ENCODE assay signal across 8 mouse cellular contexts in genomic region chr13:113616751-113617337, GRCm38 (mm10). TPM values are rescaled to one million over a fixed set of nuclear protein-coding genes. Genes with fewer than 3 reads are reported as not detected.
DNase-seq lines count a peak whose midpoint lies in the region; ATAC-seq and TF ChIP-seq lines count a peak whose summit lies in the region.

No protein-coding gene starts in this region.

- H3K36me3 ChIP-seq in heart, embryonic 15.5 days: no peaks in the 10 kb centered on the region
- no peaks in the 10 kb centered on the region; the same call in 1 of the 2 replicates for H3K36me3 ChIP-seq in limb, embryonic 11.5 days (ENCODE audit: control insufficient read depth, insufficient read depth, low read length)
- H3K36me3 ChIP-seq in small intestine, adult 2 months (ENCODE audit: control insufficient read depth, insufficient read depth, low read length): 0 out of 2 replicates have a peak, but pooled peaks cover 3% of the 10 kb centered on the region

- no peak for ATAC-seq in heart, embryonic 15.5 days (replicated peaks; ENCODE audit: insufficient number of reproducible peaks, insufficient read depth, low FRiP score, low read depth)
- no peak for ATAC-seq in limb, embryonic 11.5 days (ENCODE audit: insufficient number of reproducible peaks, low FRiP score, low TSS enrichment, low read depth)
- ATAC-seq in frontal cortex, adult (ENCODE audit: low TSS enrichment): no peak

- peak overlapping the region; percentile 94 for H3K4me3 ChIP-seq in bone marrow, adult 2 months (replicated peaks; ENCODE audit: control insufficient read depth, low read depth, low read length)
- H3K4me3 ChIP-seq in heart, embryonic 15.5 days: peak overlapping the region; percentile 91
- H3K4me3 ChIP-seq in limb, embryonic 11.5 days (ENCODE audit: low read depth, low read length): peak overlapping the region; percentile 85
- H3K4me3 ChIP-seq in small intestine, adult 2 months (ENCODE audit: low read depth, low read length): peak overlapping the region; percentile 80

- DNase-seq in layer of hippocampus, adult 11-12 months (ENCODE audit: low spot score): peak; percentile 42
- DNase-seq in layer of hippocampus, postnatal 36 days: no peak
- peak; percentile 37 for DNase-seq in limb, embryonic 11.5 days (ENCODE audit: low spot score)
- DNase-seq in right cerebral cortex, postnatal 4 days: no peak

- H3K27ac ChIP-seq in bone marrow, adult 2 months (ENCODE audit: control insufficient read depth, insufficient read depth, low read depth, low read length, poor library complexity): peak overlapping the region; percentile 92
- peak overlapping the region; percentile 93 for H3K27ac ChIP-seq in heart, embryonic 15.5 days
- H3K27ac ChIP-seq in limb, embryonic 11.5 days (replicated peaks; ENCODE audit: low read depth, low read length): no peak overlapping the region
- H3K27ac ChIP-seq in small intestine, adult 2 months (ENCODE audit: insufficient read depth, low read depth, low read length): peak overlapping the region; percentile 56; the same call in 1 of the 2 replicates

- 71% methylated on average over 24 of the region's 24 CpGs for WGBS in bone marrow, adult 2 months
- WGBS in heart, embryonic 15.5 days: 44% methylated on average over 24 of the region's 24 CpGs
- 56% methylated on average over 24 of the region's 24 CpGs for WGBS in limb, embryonic 11.5 days
- WGBS in small intestine, adult 2 months: 66% methylated on average over 24 of the region's 24 CpGs

- H3K9ac ChIP-seq in heart, embryonic 15.5 days: peak overlapping the region; percentile 97
- peak overlapping the region; percentile 91 for H3K9ac ChIP-seq in limb, embryonic 11.5 days (ENCODE audit: low read length)

- H3K27me3 ChIP-seq in heart, embryonic 15.5 days: no peaks in the 10 kb centered on the region
- no peaks in the 10 kb centered on the region for H3K27me3 ChIP-seq in limb, embryonic 11.5 days (ENCODE audit: control insufficient read depth, insufficient read depth, low read length)
- H3K27me3 ChIP-seq in small intestine, adult 2 months (ENCODE audit: control insufficient read depth, insufficient read depth, low read length): no peaks in the 10 kb centered on the region

- no peaks in the 10 kb centered on the region for H3K9me3 ChIP-seq in heart, embryonic 15.5 days (replicated peaks)
- H3K9me3 ChIP-seq in limb, embryonic 11.5 days (ENCODE audit: control insufficient read depth, low read length): no peaks in the 10 kb centered on the region

- TF ChIP-seq POLR2A in bone marrow, adult 2 months (IDR thresholded peaks at IDR 0.05; ENCODE audit: borderline replicate concordance, control insufficient read depth, low read depth, low read length): no peak
- no peak for TF ChIP-seq POLR2A in small intestine, adult 2 months (IDR thresholded peaks at IDR 0.05; ENCODE audit: low read depth, low read length)

- H3K4me1 ChIP-seq in bone marrow, adult 2 months (ENCODE audit: control insufficient read depth, insufficient read depth, low read length): peaks cover 2% of the 10 kb centered on the region; the same call in 1 of the 2 replicates
- peaks cover 55% of the 10 kb centered on the region for H3K4me1 ChIP-seq in heart, embryonic 15.5 days (replicated peaks)
- H3K4me1 ChIP-seq in limb, embryonic 11.5 days (ENCODE audit: control insufficient read depth, insufficient read depth, low read length): peaks cover 48% of the 10 kb centered on the region
- H3K4me1 ChIP-seq in small intestine, adult 2 months (ENCODE audit: control insufficient read depth, insufficient read depth, insufficient read length, low read length): peaks cover 28% of the 10 kb centered on the region

- TF ChIP-seq CTCF in bone marrow, adult 2 months (IDR thresholded peaks at IDR 0.05; ENCODE audit: control insufficient read depth, insufficient read depth, low read length): no peak
- TF ChIP-seq CTCF in small intestine, adult 2 months (IDR thresholded peaks at IDR 0.05; ENCODE audit: extremely low read depth, insufficient read length, insufficient replicate concordance, low read depth, low read length): no peak

- peak overlapping the region; percentile 84 for H3K4me2 ChIP-seq in heart, embryonic 15.5 days
- H3K4me2 ChIP-seq in limb, embryonic 11.5 days (ENCODE audit: low read depth, severe bottlenecking): peak overlapping the region; percentile 93

RNA-seq across cellular contexts. Expression of gene Snx18, which starts 1.5 kb away (rescaled TPM):
- 10 to 100 TPM; 21.6 to 22.7 TPM for total RNA-seq in layer of hippocampus, postnatal 36 days (2021)
- 9.0 and 22.1 TPM in 2 replicates for polyA plus RNA-seq in bone marrow, adult 2 months (2011; ENCODE audit: insufficient read depth, insufficient read length, low replicate concordance, missing spikeins)
- 14.2 and 17.6 TPM in 2 replicates for polyA plus RNA-seq in heart, embryonic 15.5 days (2015; fragmentation: Nextera tagmentation; extraction: Ambion mirVana)
- 32.8 and 39.2 TPM in 2 replicates for polyA plus RNA-seq in limb, embryonic 11.5 days (2014; fragmentation: Nextera tagmentation; extraction: Ambion mirVana)
- 9.2 and 11.1 TPM in 2 replicates for polyA plus RNA-seq in small intestine, adult 2 months (2012; rRNA removed)

RNA-seq across cellular contexts. Expression of gene Hspb3, which starts 46.6 kb away (rescaled TPM):
- total RNA-seq in layer of hippocampus, postnatal 36 days (2021): 1 to 10 TPM in 1 of 2 experiments, under 1 TPM in 1; 0.62 to 1.0 TPM
- polyA plus RNA-seq in bone marrow, adult 2 months (2011; ENCODE audit: insufficient read depth, insufficient read length, low replicate concordance, missing spikeins): not detected in 2 replicates
- 39.1 and 52.7 TPM in 2 replicates for polyA plus RNA-seq in heart, embryonic 15.5 days (2015; fragmentation: Nextera tagmentation; extraction: Ambion mirVana)
- 0.26 and 0.27 TPM in 2 replicates for polyA plus RNA-seq in limb, embryonic 11.5 days (2014; fragmentation: Nextera tagmentation; extraction: Ambion mirVana)
- not detected in 2 replicates for polyA plus RNA-seq in small intestine, adult 2 months (2012; rRNA removed)

Comparison
In these comparisons a context has a peak if more than half of its experiments do, and no peak if none do; other contexts are left out.
1. DNase-seq: peak in layer of hippocampus, adult 11-12 months (single experiment) and limb, embryonic 11.5 days (single experiment); none in layer of hippocampus, postnatal 36 days (0 of 2) and right cerebral cortex, postnatal 4 days (single experiment).
2. RNA of gene Hspb3, which starts 46.6 kb away (polyA plus RNA-seq): 39.1 to 52.7 TPM in heart, embryonic 15.5 days; 0.26 to 0.27 TPM in limb, embryonic 11.5 days, not detected in bone marrow, adult 2 months and not detected in small intestine, adult 2 months; every median in the first group is over 10 times any median in the second.
3. Peak in every context shown above with its lines, with median percentiles within 50 percentile points of each other: H3K4me3 ChIP-seq.